Mouse (Mus musculus) ES-E14 (cell line): ENCODE data around the gene Nab2. TPM values are rescaled to one million over a fixed set of nuclear protein-coding genes. Genes with fewer than 3 reads are reported as not detected.

ENCODE experiments used
- DNase-seq: peaks from one replicate; pipeline ENCODE4 v3.0.0-alpha.2; 2013; ENCODE audit warnings: low read depth, low spot score
- H3K27ac ChIP-seq: 2 replicates; pipeline ENCODE4 v1.5.1; 2012; ENCODE audit warnings: low read depth, mild to moderate bottlenecking, low read length, moderate library complexity, mixed read lengths; ENCODE audit not compliant: poor library complexity, insufficient read depth, severe bottlenecking
- H3K36me3 ChIP-seq: 2 replicates; pipeline ENCODE4 v1.6.1; 2012; ENCODE audit warnings: mild to moderate bottlenecking, low read length, moderate library complexity, mixed read lengths; ENCODE audit not compliant: control insufficient read depth, poor library complexity, insufficient read depth, severe bottlenecking
- H3K4me1 ChIP-seq, 2 experiments: fragments of 150-350 bp in 1 of 2; sonication (generic) in 1 of 2; 2 replicates each; pipeline ENCODE4 v1.6.1; 2012; ENCODE audit warnings: low read length in 2 of 2, mild to moderate bottlenecking in 1 of 2, mixed read lengths in 1 of 2; ENCODE audit not compliant: control insufficient read depth in 2 of 2, insufficient read depth in 2 of 2, poor library complexity in 1 of 2
- H3K4me3 ChIP-seq, 2 experiments: fragments of 150-350 bp in 1 of 2; sonication (generic) in 1 of 2; 2 replicates each; pipeline ENCODE4 v1.5.1; 2012; ENCODE audit warnings: low read length in 2 of 2, low read depth in 1 of 2, mild to moderate bottlenecking in 1 of 2, mixed read lengths in 1 of 2; ENCODE audit not compliant: insufficient read depth in 1 of 2, poor library complexity in 1 of 2, severe bottlenecking in 1 of 2
- H3K9ac ChIP-seq: 2 replicates; pipeline ENCODE4 v1.6.1; 2012; ENCODE audit warnings: low read depth, mild to moderate bottlenecking, low read length, mixed read lengths; ENCODE audit not compliant: poor library complexity, insufficient read depth, severe bottlenecking
- H3K9me3 ChIP-seq: fragments of 150-350 bp; sonication (generic); 2 replicates; pipeline ENCODE4 v1.6.1; 2012; ENCODE audit warnings: low read depth, mild to moderate bottlenecking, low read length; ENCODE audit not compliant: control insufficient read depth, insufficient read depth
- CHD2 ChIP-seq: IDR thresholded peaks from 2 replicates; pipeline ENCODE4 v1.6.1; 2014; ENCODE audit warnings: mild to moderate bottlenecking, low read depth, low read length, inconsistent platforms
- HCFC1 ChIP-seq: IDR thresholded peaks from 2 replicates; pipeline ENCODE4 v1.6.1; 2012; ENCODE audit warnings: low read length, inconsistent platforms, borderline replicate concordance; ENCODE audit not compliant: insufficient read depth
- MAFK ChIP-seq: IDR thresholded peaks from 2 replicates; pipeline ENCODE4 v1.6.1; 2014; ENCODE audit warnings: mild to moderate bottlenecking, low read depth, low read length, inconsistent platforms; ENCODE audit not compliant: insufficient read depth
- ZC3H11A ChIP-seq: IDR thresholded peaks from 2 replicates; pipeline ENCODE4 v1.6.1; 2012; ENCODE audit warnings: low read depth, mild to moderate bottlenecking, inconsistent platforms, low read length, borderline replicate concordance
- ZNF384 ChIP-seq: IDR thresholded peaks from 2 replicates; pipeline ENCODE4 v1.6.1; 2012; ENCODE audit warnings: low read depth, low read length, inconsistent platforms
- in situ Hi-C, 2 experiments: fragments of 600-800 bp; cut with MboI; formaldehyde crosslinking; loops; one replicate each; pipeline ENCODE4 v1.15.1; 2025; ENCODE audit warnings: low sequenced_read_pairs in 2 of 2, inconsistent platforms in 1 of 2; ENCODE audit not compliant: unreplicated experiment in 2 of 2
- total RNA-seq: library from RNA; depleted of rRNA; stranded (reverse); fragments of 300-350 nt; gene quantifications from 2 replicates; pipeline ENCODE4 v1.2.3, GENCODE M21; 2012; rRNA removed

Gene Nab2
- 10.6 and 13.8 TPM in 2 replicates for total RNA-seq

- in situ Hi-C loops: no loop called here
- H3K9me3 ChIP-seq: no peaks in the 10 kb centered on the region
- TF ChIP-seq ZC3H11A (no peak), MAFK (no peak)
- DNase-seq: no peak
- H3K27ac ChIP-seq: peak within 1 kb of the TSS; percentile 79
- peak within 1 kb of the TSS; percentile 53 to 79 for H3K4me3 ChIP-seq
- H3K36me3 ChIP-seq: peaks cover 7% of the 10 kb centered on the region; the same call in 1 of the 2 replicates
- H3K4me1 ChIP-seq: peaks cover 0 to 23% of the 10 kb centered on the region in 2 experiments; a peak in 1 of 4 replicates
- peak within 1 kb of the TSS; percentile 64 for H3K9ac ChIP-seq
These were observed at the start of gene Nab2 for GRCm38 (mm10) chr10:127668093-127669050. TSS of gene Nab2 (minus strand) at chr10:127668568.

- H3K36me3 ChIP-seq: no peaks in the 10 kb centered on the region
- TF ChIP-seq ZC3H11A (no peak), HCFC1 (no peak), CHD2 (no peak), MAFK (no peak), ZNF384 (no peak)
- H3K9ac ChIP-seq: no peak overlapping the region
- no peak overlapping the region for H3K27ac ChIP-seq
- no peaks in the 10 kb centered on the region for H3K9me3 ChIP-seq
- peaks cover 2 to 7% of the 10 kb centered on the region in 2 experiments; a peak in 1 of 4 replicates for H3K4me1 ChIP-seq
- no peak for DNase-seq
- in situ Hi-C loops: no loop called here
- H3K4me3 ChIP-seq: no peak overlapping the region
These were observed 44.4 kb upstream of the Nab2 start for GRCm38 (mm10) chr10:127712736-127713135.

GRCm38 (mm10) chr10:127710331-127710730 lies 42.0 kb upstream of the Nab2 start:
- in situ Hi-C loops: no loop called here
- no peak for TF ChIP-seq HCFC1
- no peak for TF ChIP-seq MAFK
- TF ChIP-seq CHD2: no peak
- no peak for TF ChIP-seq ZNF384
- no peak for TF ChIP-seq ZC3H11A
- Histone ChIP-seq H3K36me3 (no peaks in the 10 kb centered on the region), H3K9me3 (no peaks in the 10 kb centered on the region), H3K9ac (no peak overlapping the region), H3K27ac (no peak overlapping the region), H3K4me1 (peaks cover 0 to 13% of the 10 kb centered on the region in 2 experiments; a peak in 2 of 4 replicates), H3K4me3 (no peak overlapping the region)
- DNase-seq: no peak

DNA sequence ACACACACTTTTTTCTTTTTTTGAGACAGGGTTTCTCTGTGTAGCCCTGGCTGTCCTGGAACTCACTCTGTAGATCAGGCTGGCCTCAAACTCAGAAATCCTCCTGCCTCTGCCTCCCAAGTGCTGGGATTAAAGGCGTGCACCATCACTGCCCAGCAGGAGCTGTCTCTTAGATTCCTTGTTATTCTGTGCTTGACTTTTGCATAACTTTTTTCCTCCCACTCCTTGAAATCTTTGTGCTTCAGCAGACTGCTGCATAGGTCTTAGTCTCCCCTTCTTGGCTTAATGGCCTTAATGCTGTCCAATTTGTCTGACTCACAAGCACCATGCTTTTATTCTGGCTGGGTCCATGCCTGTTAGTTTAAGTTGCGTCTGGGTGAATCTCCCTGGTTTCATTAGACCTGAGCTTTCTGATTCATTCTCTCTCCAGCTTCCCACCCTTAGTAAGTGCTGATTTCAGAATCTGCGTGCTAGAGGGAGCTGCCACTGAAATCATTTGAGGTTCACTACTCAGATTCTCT lies 40.5 kb upstream of the Nab2 start:
- H3K9ac ChIP-seq: no peak overlapping the region
- H3K4me3 ChIP-seq: no peak overlapping the region
- no peaks in the 10 kb centered on the region for H3K9me3 ChIP-seq
- H3K36me3 ChIP-seq: no peaks in the 10 kb centered on the region
- in situ Hi-C loops: no loop called here
- H3K27ac ChIP-seq: no peak overlapping the region
- no peak for DNase-seq
- H3K4me1 ChIP-seq: peaks cover 0 to 13% of the 10 kb centered on the region in 2 experiments; a peak in 2 of 4 replicates
- TF ChIP-seq ZNF384: no peak
- no peak for TF ChIP-seq ZC3H11A
- TF ChIP-seq MAFK: no peak
- TF ChIP-seq CHD2: no peak

GRCm38 (mm10) chr10:127707721-127708120 lies 39.4 kb upstream of the Nab2 start:
- in situ Hi-C loops: no loop called here
- TF ChIP-seq HCFC1: no peak
- no peak for TF ChIP-seq MAFK
- TF ChIP-seq ZC3H11A: no peak
- no peak for TF ChIP-seq ZNF384
- no peak for TF ChIP-seq CHD2
- no peak overlapping the region for H3K9ac ChIP-seq

More at GRCm38 (mm10) chr10:127707721-127708120, 39.4 kb upstream of the Nab2 start:
- no peaks in the 10 kb centered on the region for H3K36me3 ChIP-seq
- DNase-seq: no peak
- no peak overlapping the region for H3K4me3 ChIP-seq
- no peak overlapping the region for H3K27ac ChIP-seq
- no peaks in the 10 kb centered on the region for H3K9me3 ChIP-seq
- peaks cover 0 to 13% of the 10 kb centered on the region in 2 experiments; a peak in 2 of 4 replicates for H3K4me1 ChIP-seq
